Mouse (Mus musculus) left cerebral cortex, postnatal 4 days (tissue): ENCODE data around the gene Rnf31. TPM values are rescaled to one million over a fixed set of nuclear protein-coding genes. Genes with fewer than 3 reads are reported as not detected.

Source experiments
- DNase-seq: peaks from one replicate; pipeline ENCODE4 v3.0.0-alpha.2; 2022
- intact Hi-C: fragments of 180-260 bp; cut with DNase I; formaldehyde crosslinking; loops from one replicate; pipeline ENCODE4 v1.15.1; 2025
- total RNA-seq, 2 experiments: library from RNA; stranded (reverse); gene quantifications; 2 replicates each; pipeline ENCODE4 v1.2.3; 2021

The Rnf31 gene
- total RNA-seq, 2 experiments from 2014 or later = 33.3 to 47.7 TPM

DNA sequence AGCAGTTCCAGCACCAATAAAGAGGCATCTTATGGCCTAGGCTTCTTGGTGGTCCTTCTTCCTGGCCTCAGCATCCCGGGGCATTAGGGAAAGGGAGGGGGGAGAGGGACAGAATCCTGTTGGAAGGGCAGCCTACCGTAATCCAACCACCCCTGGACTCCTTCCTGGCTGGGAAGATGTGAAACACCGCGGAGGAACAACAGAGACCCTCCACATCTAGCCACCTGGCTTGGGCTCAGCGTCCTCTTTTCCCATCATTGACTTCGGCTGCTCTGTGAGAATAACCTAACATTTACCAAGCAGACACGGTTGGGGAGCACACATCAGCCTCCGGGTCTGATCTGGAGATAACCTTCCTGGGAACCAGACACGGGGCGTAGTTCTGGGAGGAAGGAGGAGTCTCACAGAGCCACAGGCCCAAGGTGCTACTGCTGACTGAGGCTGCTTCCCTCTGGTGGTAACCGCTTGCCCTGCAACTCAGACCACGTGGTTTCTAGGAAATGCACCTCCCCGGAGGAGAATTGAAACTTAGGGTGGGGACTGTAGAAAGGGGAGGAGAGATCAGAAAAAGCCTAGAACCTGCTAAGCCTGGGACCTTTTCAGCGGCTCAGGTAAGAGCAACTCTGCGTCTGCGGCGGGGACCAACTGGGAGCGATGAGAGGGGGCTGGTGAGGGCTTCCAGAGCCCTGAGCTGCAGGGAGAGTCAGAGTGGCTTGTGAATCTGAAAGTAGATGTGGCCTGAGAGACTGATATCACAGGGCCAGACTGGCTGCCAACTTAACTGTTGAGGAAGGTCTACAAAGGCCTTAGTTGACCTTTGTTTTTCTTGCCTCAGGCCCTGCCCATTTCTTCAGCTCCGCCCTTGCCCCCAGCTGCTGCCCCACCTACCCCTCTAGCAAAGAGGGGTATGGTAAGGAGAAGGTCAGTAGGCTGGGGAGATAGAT lies 12.4 kb downstream of the Rnf31 start:
- peak; percentile 85 for DNase-seq
- intact Hi-C loops = no loop called here

DNA sequence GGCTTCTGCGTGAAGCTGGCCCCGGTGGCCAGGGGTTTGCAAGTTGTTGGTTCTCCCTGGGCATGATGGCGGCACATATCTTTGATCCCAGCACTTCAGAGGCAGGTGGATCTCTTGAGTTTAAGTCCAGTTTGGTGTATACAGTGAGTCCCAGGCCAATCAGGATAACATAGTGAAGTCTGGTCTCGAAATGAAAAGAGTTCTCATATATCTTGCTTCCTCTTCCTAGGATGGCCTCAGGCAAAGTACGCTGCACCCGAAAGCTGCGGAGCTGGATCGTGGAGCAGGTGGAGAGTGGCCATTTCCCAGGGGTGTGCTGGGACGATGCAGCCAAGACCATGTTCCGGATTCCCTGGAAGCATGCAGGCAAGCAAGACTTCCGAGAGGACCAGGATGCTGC lies 13.3 kb downstream of the Rnf31 start:
- no peak for DNase-seq
- intact Hi-C loops = no loop called here

- intact Hi-C loops = no loop called here
- no peak for DNase-seq
Observed at GRCm38 (mm10) chr14:55605743-55606459, 14.4 kb downstream of the Rnf31 start.

DNA sequence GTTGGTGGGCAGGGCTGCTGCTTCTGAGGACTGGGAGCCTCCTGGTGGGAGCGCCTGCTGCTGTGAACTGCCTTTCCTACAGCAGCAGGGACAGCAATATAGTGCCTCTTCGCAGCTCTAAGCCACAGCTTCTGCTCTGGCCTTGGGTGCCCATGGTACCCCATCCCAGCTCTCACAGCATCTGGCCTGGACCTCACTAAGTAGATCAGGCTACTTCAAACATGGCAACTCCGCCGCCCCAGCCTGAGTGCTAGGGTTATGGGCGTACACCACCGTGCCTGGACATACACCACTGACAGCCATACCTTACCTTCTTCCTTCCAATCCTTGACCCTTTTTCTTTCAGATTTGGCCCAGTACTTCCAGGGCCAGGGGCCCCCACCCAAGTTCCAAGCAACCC lies 16.8 kb downstream of the Rnf31 start:
- intact Hi-C loops = no loop called here

DNA sequence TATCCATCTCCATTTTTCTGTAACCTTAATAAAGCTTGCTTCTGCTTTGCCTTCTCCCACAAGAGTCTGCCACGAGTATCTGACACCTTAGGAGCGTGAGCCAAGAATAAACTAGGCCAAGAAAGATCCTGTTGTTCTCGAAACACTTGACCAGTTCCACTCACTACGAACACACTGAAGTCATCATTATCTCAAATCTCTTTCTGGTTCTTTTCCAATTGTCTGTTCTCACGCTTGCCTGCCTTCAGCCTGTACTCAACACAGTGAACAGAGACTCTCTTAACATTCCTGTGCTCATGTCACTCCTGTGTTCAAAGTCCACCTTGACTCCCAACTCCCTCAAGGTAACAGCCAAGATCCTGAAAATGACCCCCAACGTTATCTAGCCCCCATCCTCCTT lies 21.8 kb downstream of the Rnf31 start:
- intact Hi-C loops = no loop called here
- no peak for DNase-seq

More for the DNA sequence above, 16.8 kb downstream of the Rnf31 start:
- no peak for DNase-seq

DNA sequence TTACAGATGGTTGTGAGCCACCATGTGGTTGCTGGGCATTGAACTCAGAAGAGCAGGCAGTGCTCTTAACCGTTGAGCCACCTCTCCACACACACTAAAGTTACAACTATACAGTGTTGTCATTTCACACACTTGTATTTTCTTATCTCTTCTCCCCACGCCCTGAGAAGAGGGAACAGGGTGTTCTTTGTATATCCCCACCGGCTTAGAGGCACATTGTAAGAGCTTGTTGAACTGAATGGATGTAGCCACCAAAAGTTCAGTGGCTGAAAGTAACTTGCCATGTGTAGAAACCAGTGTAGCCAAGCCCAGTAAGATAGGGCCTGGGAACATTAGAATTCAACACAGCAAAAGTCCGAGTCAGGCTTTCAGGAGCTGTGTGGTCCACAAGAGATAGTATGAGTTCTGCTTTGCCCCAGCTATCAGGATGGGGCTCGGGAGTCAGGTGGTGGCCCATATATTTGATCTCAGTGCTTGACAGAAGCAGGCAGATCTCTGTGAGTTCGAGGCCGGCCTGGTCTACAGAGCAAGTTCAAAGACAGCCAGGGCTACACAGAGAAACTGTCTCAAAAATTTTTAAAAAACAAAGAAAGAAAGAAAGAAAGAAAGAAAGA lies 23.2 kb downstream of the Rnf31 start:
- DNase-seq = no peak
- intact Hi-C loops = no loop called here

GRCm38 (mm10) chr14:55615876-55616275 lies 24.4 kb downstream of the Rnf31 start:
- no peak for DNase-seq
- intact Hi-C loops = no loop called here

DNA sequence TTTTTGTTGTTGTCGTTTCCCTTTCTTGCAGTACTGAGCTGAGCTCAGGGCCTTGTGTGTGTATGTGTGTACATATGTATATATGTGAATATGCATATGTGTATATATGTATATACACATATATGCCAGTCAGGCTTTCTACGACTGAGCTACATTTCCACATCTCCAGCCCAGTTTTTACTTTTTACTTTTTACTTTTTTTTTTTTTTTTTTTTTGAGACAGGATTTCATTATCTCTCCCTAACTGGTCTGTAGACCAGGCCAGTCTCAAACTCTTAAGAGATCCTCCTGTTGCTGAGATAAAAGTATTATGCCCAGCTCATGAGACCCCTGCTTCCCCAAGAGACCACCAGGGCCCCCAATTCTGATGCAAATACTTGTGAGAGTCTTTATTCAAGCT lies 25.3 kb downstream of the Rnf31 start:
- intact Hi-C loops = no loop called here
- DNase-seq = no peak

- peak; percentile 45 for DNase-seq
- intact Hi-C loops = no loop called here
Observed at GRCm38 (mm10) chr14:55617822-55618221, 26.3 kb downstream of the Rnf31 start, which contains the start of gene Rec8. Gene Rec8 (plus strand): TSS chr14:55618037.

DNA sequence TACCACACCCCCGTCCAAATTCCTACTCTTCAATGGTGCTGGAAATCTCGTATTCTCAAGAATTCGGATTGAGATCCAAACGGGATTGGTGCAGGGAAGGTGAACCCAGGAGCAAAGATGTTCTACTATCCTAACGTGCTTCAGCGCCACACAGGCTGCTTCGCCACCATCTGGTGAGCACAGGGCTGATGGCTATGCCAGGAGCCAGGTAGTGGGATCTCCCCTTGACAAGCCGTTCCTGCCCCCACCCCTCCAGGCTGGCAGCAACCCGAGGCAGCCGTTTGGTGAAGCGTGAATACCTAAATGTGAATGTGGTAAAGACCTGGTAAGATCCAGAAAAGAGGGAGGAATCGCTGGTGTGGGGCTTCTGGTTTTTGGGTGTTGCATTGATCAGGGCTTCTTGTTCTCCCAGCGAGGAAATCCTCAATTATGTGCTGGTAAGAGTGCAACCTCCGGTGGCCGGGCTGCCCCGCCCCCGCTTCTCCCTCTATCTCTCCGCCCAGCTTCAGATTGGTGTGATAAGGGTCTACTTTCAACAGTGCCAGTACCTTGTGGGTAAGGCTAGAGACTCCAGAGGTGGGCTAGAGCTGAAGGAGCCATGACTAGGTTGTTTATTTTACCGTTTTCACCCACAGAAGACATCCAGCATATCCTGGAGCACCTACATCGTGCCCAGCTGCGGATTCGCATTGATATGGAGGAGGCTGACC lies 27.1 kb downstream of the Rnf31 start:
- intact Hi-C loops = no loop called here
- DNase-seq = no peak

GRCm38 (mm10) chr14:55628077-55628827 lies 36.7 kb downstream of the Rnf31 start:
- intact Hi-C loops = no loop called here
- no peak for DNase-seq

GRCm38 (mm10) chr14:55629312-55629711 lies 37.8 kb downstream of the Rnf31 start:
- intact Hi-C loops = no loop called here
- DNase-seq = peak; percentile 29

DNA sequence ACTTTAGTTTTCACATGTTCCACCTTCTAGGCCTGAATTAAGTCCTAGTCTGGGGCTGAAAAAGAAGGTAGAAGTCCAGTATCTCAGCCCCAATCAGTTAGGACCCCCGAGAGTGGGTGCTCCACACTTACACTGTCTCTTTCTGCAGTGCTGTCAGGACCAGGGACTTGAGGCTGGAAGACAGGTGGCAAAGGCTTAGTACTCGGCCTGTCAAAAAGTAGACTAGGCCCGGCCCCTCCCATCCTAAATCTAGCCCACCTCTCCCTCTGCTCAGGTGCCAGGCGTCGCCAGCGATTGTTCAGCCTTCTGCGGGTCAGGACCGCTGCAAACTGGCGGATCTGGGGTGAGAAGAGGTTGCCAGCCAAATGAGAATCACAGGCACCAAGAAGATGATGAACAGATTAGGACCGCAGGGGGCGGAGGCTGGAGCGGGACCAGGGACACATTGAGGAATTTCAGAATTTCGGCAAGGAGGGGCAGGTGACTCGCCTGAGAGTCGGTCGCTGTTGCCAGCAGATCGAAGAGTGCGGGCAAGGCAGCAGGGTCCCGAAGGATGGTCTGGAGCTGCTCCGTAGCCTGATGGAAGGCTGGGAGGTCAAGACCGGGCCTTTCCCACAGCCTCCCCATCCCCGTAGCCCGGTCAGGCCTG lies 43.5 kb downstream of the Rnf31 start:
- intact Hi-C loops = no loop called here

DNA sequence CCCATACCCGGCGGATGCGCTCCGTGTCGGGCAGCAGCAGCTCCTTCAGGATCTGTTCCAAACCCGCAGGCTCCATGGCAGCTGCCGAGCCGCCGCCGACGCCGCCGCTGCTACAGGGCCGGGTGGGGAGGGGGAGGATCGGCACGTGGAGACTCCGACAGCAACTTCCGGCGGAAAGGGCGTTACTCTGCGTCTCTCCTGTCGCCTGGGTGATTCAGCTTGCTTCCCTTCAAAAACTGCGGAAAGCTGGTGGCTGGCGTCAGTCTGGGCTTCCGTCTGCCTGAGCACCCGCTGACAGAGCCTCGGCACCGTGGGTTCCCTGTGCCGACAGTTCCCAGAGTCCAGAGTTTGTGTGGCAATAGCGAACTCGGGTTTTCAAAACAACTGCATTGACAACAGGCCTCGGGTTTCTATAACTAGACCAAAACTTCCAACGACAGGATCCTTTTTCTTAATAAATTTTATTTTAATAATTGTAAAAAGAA lies 44.1 kb downstream of the Rnf31 start, which contains the start of gene Ipo4:
Gene Ipo4, minus strand, starts transcription at position 435 of the 485 bp plus-strand sequence.
- DNase-seq = peak; percentile 90
- intact Hi-C loops = no loop called here

More for the DNA sequence above, 43.5 kb downstream of the Rnf31 start:
- DNase-seq = peak; percentile 67

DNA sequence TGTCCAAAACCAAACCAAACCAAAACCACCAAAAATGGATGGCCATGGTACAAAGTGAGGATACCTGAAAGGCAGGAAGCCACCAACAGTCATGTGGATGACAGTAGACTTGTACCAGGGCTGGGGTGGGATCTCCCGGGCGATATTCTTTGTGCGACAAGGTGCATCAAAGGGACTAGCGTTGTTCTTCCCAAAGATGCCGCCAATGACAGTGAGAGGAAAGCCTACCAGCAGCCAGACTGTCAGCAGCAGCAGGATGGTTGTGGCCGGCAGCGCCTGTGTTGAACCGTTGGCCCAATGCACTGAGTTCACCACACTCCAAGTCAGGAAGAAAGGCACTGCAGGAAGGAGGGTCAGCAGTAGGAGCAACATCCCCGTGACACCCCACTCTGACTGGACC lies 46.3 kb downstream of the Rnf31 start, which contains the start of gene Gm49378:
Gene Gm49378, minus strand, starts transcription at position 101 of the 400 bp plus-strand sequence.
- no peak for DNase-seq
- intact Hi-C loops = no loop called here

GRCm38 (mm10) chr14:55640816-55641215 lies 49.3 kb downstream of the Rnf31 start:
- intact Hi-C loops = no loop called here
- DNase-seq = no peak

GRCm38 (mm10) chr14:55641291-55641690 lies 49.8 kb downstream of the Rnf31 start:
- intact Hi-C loops = no loop called here
- DNase-seq = no peak

GRCm38 (mm10) chr14:55642679-55643059 lies 51.2 kb downstream of the Rnf31 start:
- intact Hi-C loops = no loop called here
- DNase-seq = no peak
